Mouse (Mus musculus) right cerebral cortex, adult 18-20 months (tissue): ENCODE measurements around the gene Map3k9.

Source experiments
- DNase-seq: peaks from one replicate; pipeline ENCODE4 v3.0.0; 2022; ENCODE audit warnings: mixed read lengths

The Map3k9 gene

GRCm38 (mm10) chr12:81698011-81698410 is 83.0 kb downstream of the Map3k9 start:
- DNase-seq, result no peak

GRCm38 (mm10) chr12:81691177-81691730 is 89.7 kb downstream of the Map3k9 start:
- DNase-seq, result no peak

- no peak for DNase-seq
Observed at GRCm38 (mm10) chr12:81690751-81691150, 90.2 kb downstream of the Map3k9 start.

GRCm38 (mm10) chr12:81690111-81690510 is 90.9 kb downstream of the Map3k9 start:
- DNase-seq, result no peak

GRCm38 (mm10) chr12:81689505-81690056 is 91.4 kb downstream of the Map3k9 start:
- DNase-seq, result no peak

GRCm38 (mm10) chr12:81688537-81688936 is 92.4 kb downstream of the Map3k9 start:
- DNase-seq, result no peak

GRCm38 (mm10) chr12:81687873-81688272 is 93.1 kb downstream of the Map3k9 start:
- DNase-seq, result no peak

- no peak for DNase-seq
Observed at GRCm38 (mm10) chr12:81686406-81687117, 94.4 kb downstream of the Map3k9 start.

GRCm38 (mm10) chr12:81685981-81686380 is 95.0 kb downstream of the Map3k9 start:
- no peak for DNase-seq

GRCm38 (mm10) chr12:81684096-81684495 is 96.9 kb downstream of the Map3k9 start:
- DNase-seq, result no peak

- DNase-seq, result no peak
Observed at GRCm38 (mm10) chr12:81683395-81683794, 97.6 kb downstream of the Map3k9 start.

GRCm38 (mm10) chr12:81679807-81680529 is 101.0 kb downstream of the Map3k9 start:
- no peak for DNase-seq

GRCm38 (mm10) chr12:81675557-81675956 is 105.4 kb downstream of the Map3k9 start:
- no peak for DNase-seq
